Mouse (Mus musculus): ENCODE data around the gene Plxnd1.

GRCm38 (mm10) chr6:115930018-115930417 lies 64.8 kb downstream of the Plxnd1 start:
- TF ChIP-seq POLR2A (IDR thresholded peaks at IDR 0.05; ENCODE audit: low read depth, low read length) (no peak), CTCF (IDR thresholded peaks at IDR 0.05; ENCODE audit: borderline replicate concordance, insufficient read depth, low read length) (no peak)
